Mouse (Mus musculus): ENCODE results near the gene Mak.
A peak's percentile ranks its signal among the peaks of the same experiment; 100 is the strongest.

The Mak gene

GRCm38 (mm10) chr13:41079421-41079780 is at the start of gene Mak:
Gene Mak, minus strand, starts transcription at chr13:41079706.
- peak; percentile 51 for DNase-seq (ENCODE audit: low spot score)

- no peak for DNase-seq (ENCODE audit: low spot score)
Observed at GRCm38 (mm10) chr13:41129061-41129460, 49.6 kb upstream of the Mak start.

- DNase-seq (ENCODE audit: low spot score), result no peak
Observed at GRCm38 (mm10) chr13:41128326-41128725, 48.8 kb upstream of the Mak start.

GRCm38 (mm10) chr13:41123666-41124225 is 44.2 kb upstream of the Mak start:
- DNase-seq (ENCODE audit: low spot score), result no peak

GRCm38 (mm10) chr13:41119152-41119945 is 39.8 kb upstream of the Mak start:
- DNase-seq (ENCODE audit: low spot score), result no peak

GRCm38 (mm10) chr13:41113940-41114339 is 34.4 kb upstream of the Mak start, which contains the start of gene Sycp2l:
Gene Sycp2l, plus strand, starts transcription at chr13:41114307.
- DNase-seq (ENCODE audit: low spot score), result no peak

- DNase-seq (ENCODE audit: low spot score), result no peak
Observed at GRCm38 (mm10) chr13:41110935-41111334, 31.4 kb upstream of the Mak start, which contains the start of gene Gcm2. Gene Gcm2, minus strand, starts transcription at chr13:41111035.

- DNase-seq (ENCODE audit: low spot score), result no peak
Observed at GRCm38 (mm10) chr13:41105541-41105940, 26.0 kb upstream of the Mak start.

GRCm38 (mm10) chr13:41103841-41104525 is 24.5 kb upstream of the Mak start:
- no peak for DNase-seq (ENCODE audit: low spot score)

GRCm38 (mm10) chr13:41100031-41100430 is 20.5 kb upstream of the Mak start:
- DNase-seq (ENCODE audit: low spot score), result no peak

- no peak for DNase-seq (ENCODE audit: low spot score)
Observed at GRCm38 (mm10) chr13:41098325-41098724, 18.8 kb upstream of the Mak start.

GRCm38 (mm10) chr13:41097324-41098058 is 18.0 kb upstream of the Mak start:
- DNase-seq (ENCODE audit: low spot score), result no peak

GRCm38 (mm10) chr13:41094160-41094559 is 14.7 kb upstream of the Mak start:
- DNase-seq (ENCODE audit: low spot score), result no peak

GRCm38 (mm10) chr13:41091271-41091670 is 11.8 kb upstream of the Mak start:
- no peak for DNase-seq (ENCODE audit: low spot score)

GRCm38 (mm10) chr13:41088746-41089145 is 9.2 kb upstream of the Mak start:
- DNase-seq (ENCODE audit: low spot score), result no peak

GRCm38 (mm10) chr13:41085140-41085539 is 5.6 kb upstream of the Mak start:
- DNase-seq (ENCODE audit: low spot score), result no peak

- no peak for DNase-seq (ENCODE audit: low spot score)
Observed at GRCm38 (mm10) chr13:41084521-41084920, 5.0 kb upstream of the Mak start.

GRCm38 (mm10) chr13:41080700-41081099 is 1.2 kb upstream of the Mak start:
- DNase-seq (ENCODE audit: low spot score), result no peak

- DNase-seq (ENCODE audit: low spot score), result no peak
Observed at GRCm38 (mm10) chr13:41079859-41080258, 353 bp upstream of the Mak start.

- DNase-seq (ENCODE audit: low spot score), result no peak
Observed at GRCm38 (mm10) chr13:41078690-41079420, 651 bp downstream of the Mak start.

- no peak for DNase-seq (ENCODE audit: low spot score)
Observed at GRCm38 (mm10) chr13:41077921-41078320, 1.6 kb downstream of the Mak start.

- no peak for DNase-seq (ENCODE audit: low spot score)
Observed at GRCm38 (mm10) chr13:41073819-41074218, 5.7 kb downstream of the Mak start.

All from ovary, postnatal 14 days (tissue).